In the genomic region with DNA sequence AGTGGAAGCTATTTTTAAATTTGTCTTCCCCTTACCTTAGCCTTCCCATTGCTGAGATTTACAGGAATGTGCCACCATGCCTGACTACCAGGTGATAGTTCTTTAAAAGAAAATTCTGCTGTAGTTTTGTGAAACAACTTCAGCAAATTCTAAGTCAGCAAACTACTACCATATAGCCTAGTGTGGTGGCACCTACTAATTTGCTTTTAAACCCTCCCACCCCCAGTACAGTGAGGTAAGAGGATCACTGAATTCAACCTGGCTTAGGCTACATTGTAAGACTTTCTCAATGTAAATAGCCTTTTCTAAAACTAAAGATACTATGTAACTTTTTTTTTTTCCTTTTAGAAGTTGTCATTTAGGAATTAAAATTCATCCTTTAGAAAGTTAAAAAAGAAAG, we compare ENCODE assay signal across 8 mouse cellular contexts. TPM values are rescaled to one million over a fixed set of nuclear protein-coding genes. Genes with fewer than 3 reads are reported as not detected.
DNase-seq lines count a peak whose midpoint lies in the region; ATAC-seq and TF ChIP-seq lines count a peak whose summit lies in the region.

No protein-coding gene starts in this region.

- H3ac ChIP-seq in myocyte (ENCODE audit: control insufficient read depth, insufficient read length): no peak overlapping the region

- 0 out of 2 replicates have a peak overlapping the region, but pooled peaks have one; percentile 53 for H3K4me3 ChIP-seq in kidney, postnatal 0 days (replicated peaks; ENCODE audit: low read depth, low read length)
- peak overlapping the region; percentile 91 for H3K4me3 ChIP-seq in embryonic facial prominence, embryonic 14.5 days (ENCODE audit: low read depth, low read length)
- peak overlapping the region; percentile 87 for H3K4me3 ChIP-seq in intestine, embryonic 16.5 days (ENCODE audit: low read length)
- peak overlapping the region; percentile 40 for H3K4me3 ChIP-seq in myocyte

- H3K79me2 ChIP-seq in myocyte (ENCODE audit: control insufficient read depth, insufficient read depth): peaks cover 24% of the 10 kb centered on the region

- no peak overlapping the region for H3K27ac ChIP-seq in kidney, postnatal 0 days
- H3K27ac ChIP-seq in embryonic facial prominence, embryonic 14.5 days (replicated peaks; ENCODE audit: low read depth, low read length): no peak overlapping the region
- no peak overlapping the region for H3K27ac ChIP-seq in intestine, embryonic 16.5 days (ENCODE audit: low read length)

- 0 out of 2 replicates have a peak, but pooled peaks cover 4% of the 10 kb centered on the region for H3K36me3 ChIP-seq in kidney, postnatal 0 days (ENCODE audit: insufficient read depth, low read length)
- H3K36me3 ChIP-seq in embryonic facial prominence, embryonic 14.5 days (ENCODE audit: control insufficient read depth, insufficient read depth, low read length): peaks cover 19% of the 10 kb centered on the region; the same call in 1 of the 2 replicates
- H3K36me3 ChIP-seq in intestine, embryonic 16.5 days (ENCODE audit: control insufficient read depth, insufficient read depth, low read length): no peaks in the 10 kb centered on the region
- no peaks in the 10 kb centered on the region for H3K36me3 ChIP-seq in myocyte (ENCODE audit: control insufficient read depth, insufficient read depth)

- H3K27me3 ChIP-seq in kidney, postnatal 0 days (ENCODE audit: insufficient read depth, low read length): no peaks in the 10 kb centered on the region
- H3K27me3 ChIP-seq in embryonic facial prominence, embryonic 14.5 days (replicated peaks; ENCODE audit: control insufficient read depth, insufficient read depth, low read length): no peaks in the 10 kb centered on the region
- no peaks in the 10 kb centered on the region for H3K27me3 ChIP-seq in intestine, embryonic 16.5 days (replicated peaks; ENCODE audit: control insufficient read depth, insufficient read depth, low read length)
- no peaks in the 10 kb centered on the region for H3K27me3 ChIP-seq in myocyte (ENCODE audit: control insufficient read depth, insufficient read depth, insufficient read length)

- peaks cover 5% of the 10 kb centered on the region; the same call in 1 of the 2 replicates for H3K4me1 ChIP-seq in kidney, postnatal 0 days (replicated peaks; ENCODE audit: insufficient read depth, low read length)
- peaks cover 4% of the 10 kb centered on the region for H3K4me1 ChIP-seq in embryonic facial prominence, embryonic 14.5 days (ENCODE audit: control insufficient read depth, insufficient read depth, low read length)
- H3K4me1 ChIP-seq in intestine, embryonic 16.5 days (ENCODE audit: control insufficient read depth, insufficient read depth, low read length): 0 out of 2 replicates have a peak, but pooled peaks cover 2% of the 10 kb centered on the region

- ATAC-seq in kidney, postnatal 0 days (replicated peaks; ENCODE audit: low FRiP score, low read depth): no peak
- ATAC-seq in embryonic facial prominence, embryonic 14.5 days (ENCODE audit: low read depth): no peak
- no peak for ATAC-seq in intestine, embryonic 16.5 days

- peak overlapping the region; percentile 72 for H3K4me2 ChIP-seq in kidney, postnatal 0 days (ENCODE audit: low read length)
- peak overlapping the region; percentile 67 for H3K4me2 ChIP-seq in embryonic facial prominence, embryonic 14.5 days (ENCODE audit: low read depth, low read length)
- H3K4me2 ChIP-seq in intestine, embryonic 16.5 days (ENCODE audit: low read depth, low read length): peak overlapping the region; percentile 80; the same call in 1 of the 2 replicates
- H3K4me2 ChIP-seq in myocyte (ENCODE audit: low read depth): peak overlapping the region; percentile 96

- no peaks in the 10 kb centered on the region for H3K9me3 ChIP-seq in kidney, postnatal 0 days (replicated peaks; ENCODE audit: low read length)
- no peaks in the 10 kb centered on the region for H3K9me3 ChIP-seq in embryonic facial prominence, embryonic 14.5 days (ENCODE audit: control insufficient read depth, low read length)
- H3K9me3 ChIP-seq in intestine, embryonic 16.5 days (ENCODE audit: control insufficient read depth, low read length): no peaks in the 10 kb centered on the region

- DNase-seq in kidney, postnatal 0 days (ENCODE audit: low spot score): no peak
- no peak for DNase-seq in kidney, postnatal 10 days
- DNase-seq in embryonic facial prominence, embryonic 14.5 days (ENCODE audit: low spot score): no peak
- DNase-seq in kidney, postnatal 14 days: no peak
- DNase-seq in thymus, adult 18-20 months: no peak
- no peak for DNase-seq in lung, postnatal 10 days

- no peak for TF ChIP-seq CTCF in kidney, postnatal 0 days (IDR thresholded peaks at IDR 0.05; ENCODE audit: low read depth)

- no peak for TF ChIP-seq POLR2A in myocyte (IDR thresholded peaks at IDR 0.05; ENCODE audit: insufficient read length, low read depth)

- H3K9ac ChIP-seq in kidney, postnatal 0 days (ENCODE audit: low read depth, low read length): peak overlapping the region; percentile 71; the same call in 1 of the 2 replicates
- H3K9ac ChIP-seq in embryonic facial prominence, embryonic 14.5 days (ENCODE audit: low read depth, low read length): no peak overlapping the region; the same call in 1 of the 2 replicates
- H3K9ac ChIP-seq in intestine, embryonic 16.5 days (ENCODE audit: low read depth, low read length): no peak overlapping the region

TF ChIP-seq in myocyte, 11 proteins besides CTCF, POLR2A, EP300 and RAD21:
- TF ChIP-seq MAX (IDR thresholded peaks at IDR 0.05; ENCODE audit: low read depth) (no peak), E2F4 (IDR thresholded peaks at IDR 0.05; ENCODE audit: insufficient read depth) (no peak), SRF (IDR thresholded peaks at IDR 0.05; ENCODE audit: control insufficient read depth, insufficient read length, low read depth) (no peak), MYOD1 (IDR thresholded peaks at IDR 0.05; ENCODE audit: control insufficient read depth in 1 of 3, insufficient read length in 2 of 3, low read depth in 2 of 3) (no peak), TCF3 (IDR thresholded peaks at IDR 0.05; ENCODE audit: insufficient read length, low read depth) (no peak), USF1 (IDR thresholded peaks at IDR 0.05; ENCODE audit: low read depth) (no peak), REST (IDR thresholded peaks at IDR 0.05; ENCODE audit: insufficient read depth, insufficient read length) (no peak), TCF12 (IDR thresholded peaks at IDR 0.05; ENCODE audit: insufficient read depth, poor library complexity, severe bottlenecking) (no peak), MYOG (IDR thresholded peaks at IDR 0.05; ENCODE audit: control insufficient read depth in 1 of 3, insufficient read depth in 1 of 3, insufficient read length in 2 of 3, low read depth in 2 of 3) (no peak), CEBPB (IDR thresholded peaks at IDR 0.05; ENCODE audit: insufficient read depth, poor library complexity, severe bottlenecking) (no peak), POLR2AphosphoS2 (IDR thresholded peaks at IDR 0.05; ENCODE audit: insufficient read length, low read depth) (no peak)
TF ChIP-seq in myocyte: peak in this region for 0.

RNA-seq across cellular contexts. Expression of a gene that starts 1.5 kb away (rescaled TPM):
- polyA plus RNA-seq in kidney, postnatal 0 days (2015; fragmentation: Nextera tagmentation; extraction: Ambion mirVana): 38.8 and 40.3 TPM in 2 replicates
- 43.8 and 47.4 TPM in 2 replicates for polyA plus RNA-seq in embryonic facial prominence, embryonic 14.5 days (2014; fragmentation: Nextera tagmentation; extraction: Ambion mirVana)
- polyA plus RNA-seq in intestine, embryonic 16.5 days (2015; fragmentation: Nextera tagmentation; extraction: Ambion mirVana): 31.7 and 32.8 TPM in 2 replicates
- 9.3 TPM for polyA plus RNA-seq in myocyte (2012; fragmentation: generic; extraction: Trizol)

RNA-seq across cellular contexts. Expression of a gene that starts 14.3 kb away (rescaled TPM):
- polyA plus RNA-seq in kidney, postnatal 0 days (2015; fragmentation: Nextera tagmentation; extraction: Ambion mirVana): 4.3 and 4.4 TPM in 2 replicates
- 5.9 and 7.6 TPM in 2 replicates for polyA plus RNA-seq in embryonic facial prominence, embryonic 14.5 days (2014; fragmentation: Nextera tagmentation; extraction: Ambion mirVana)
- 2.4 and 3.0 TPM in 2 replicates for polyA plus RNA-seq in intestine, embryonic 16.5 days (2015; fragmentation: Nextera tagmentation; extraction: Ambion mirVana)
- polyA plus RNA-seq in myocyte (2012; fragmentation: generic; extraction: Trizol): 0.02 TPM

Comparison
In these comparisons a context has a peak if more than half of its experiments do, and no peak if none do; other contexts are left out.
1. H3K4me3 ChIP-seq: peak in every context shown above with its lines; median percentile 91 in embryonic facial prominence, embryonic 14.5 days; 87 in intestine, embryonic 16.5 days; 53 in kidney, postnatal 0 days; 40 in myocyte.